Mouse (Mus musculus): ENCODE measurements around the gene Asap2.

Gene Asap2

DNA sequence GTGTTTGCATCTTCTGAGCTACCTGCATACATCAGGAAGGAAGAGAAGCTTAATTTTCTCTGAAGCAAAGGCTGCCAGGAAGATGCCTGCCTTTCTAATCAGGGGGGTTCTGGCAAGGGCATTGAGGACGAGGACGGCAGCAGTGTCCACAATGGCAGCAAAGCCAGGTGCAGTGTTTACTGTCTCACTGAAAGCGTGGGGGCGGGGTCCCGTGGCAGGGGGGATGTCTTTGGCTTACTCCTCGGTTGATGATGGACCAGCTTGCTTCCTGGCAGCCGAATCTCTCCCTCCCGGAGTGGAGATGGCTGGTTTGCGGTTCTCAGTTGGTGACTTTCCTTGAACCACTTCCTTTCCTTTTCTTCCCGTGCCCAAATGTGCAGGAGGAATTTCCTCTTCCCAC is 142.3 kb downstream of the Asap2 start:
- no peak for DNase-seq (ENCODE audit: extremely low spot score, low spot score)

DNA sequence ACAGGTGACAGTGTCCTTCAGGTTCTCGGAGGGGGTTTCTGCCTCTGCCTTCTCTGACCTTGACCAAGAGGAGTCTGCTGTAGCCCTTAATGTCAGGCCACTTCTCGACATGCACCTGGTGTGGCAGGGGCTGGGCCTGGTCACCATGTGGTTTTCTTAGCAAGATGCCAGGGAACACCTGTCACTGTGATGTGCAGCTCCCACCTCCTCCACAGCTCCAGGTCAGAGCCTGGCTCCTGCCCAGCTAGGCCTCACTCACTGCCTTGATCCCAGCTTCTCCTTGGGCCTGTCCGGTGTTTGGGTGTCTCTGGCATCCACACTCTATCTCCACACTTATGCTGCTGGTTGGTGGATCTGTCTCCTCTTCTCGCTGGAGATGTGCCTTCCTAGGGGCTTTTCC is 142.8 kb downstream of the Asap2 start:
- DNase-seq (ENCODE audit: extremely low spot score, low spot score), result no peak

DNA sequence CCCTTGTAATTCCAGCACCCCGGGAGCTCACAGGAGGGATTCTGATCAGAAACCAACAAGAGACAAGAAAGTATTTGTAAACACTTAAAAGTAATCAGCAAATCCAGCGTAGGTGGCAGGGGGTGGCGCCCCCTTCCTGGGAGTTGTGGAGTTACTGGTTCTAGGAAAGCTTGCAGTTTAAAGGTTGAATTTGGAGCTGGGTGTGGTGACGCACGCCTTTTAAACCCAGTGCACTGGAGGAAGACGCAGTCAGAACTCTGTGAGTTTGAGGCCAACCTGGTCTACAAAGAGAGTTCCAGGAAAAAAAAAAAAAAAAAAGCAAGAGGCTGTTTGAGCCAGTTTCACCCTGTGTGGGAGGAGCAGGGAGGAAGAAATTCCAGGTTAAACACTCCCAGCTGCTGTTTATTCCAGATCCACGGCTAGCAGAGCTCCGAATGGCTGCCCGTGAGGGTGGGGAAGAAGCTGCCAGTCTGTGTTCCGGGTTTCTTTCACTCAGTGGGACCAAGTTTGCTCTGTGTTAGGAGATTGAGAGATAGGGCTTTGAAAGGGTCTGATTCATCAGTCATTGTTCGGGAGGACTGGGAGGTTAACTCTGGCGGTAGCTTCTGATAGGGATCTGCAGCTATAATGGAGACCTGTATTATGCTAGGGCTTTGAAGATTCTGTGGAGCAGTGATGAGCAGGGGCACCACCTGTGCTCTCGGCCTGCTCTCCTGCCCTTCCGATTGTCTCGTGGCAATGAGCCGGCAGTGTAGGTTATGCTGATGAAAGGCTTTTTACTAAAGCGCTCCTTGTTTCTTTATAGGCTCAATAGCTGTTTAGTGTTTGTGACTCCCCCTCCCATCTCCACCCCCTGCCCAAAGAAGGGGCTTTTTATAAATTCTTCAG is 144.0 kb downstream of the Asap2 start:
- DNase-seq (ENCODE audit: extremely low spot score, low spot score), result no peak

DNA sequence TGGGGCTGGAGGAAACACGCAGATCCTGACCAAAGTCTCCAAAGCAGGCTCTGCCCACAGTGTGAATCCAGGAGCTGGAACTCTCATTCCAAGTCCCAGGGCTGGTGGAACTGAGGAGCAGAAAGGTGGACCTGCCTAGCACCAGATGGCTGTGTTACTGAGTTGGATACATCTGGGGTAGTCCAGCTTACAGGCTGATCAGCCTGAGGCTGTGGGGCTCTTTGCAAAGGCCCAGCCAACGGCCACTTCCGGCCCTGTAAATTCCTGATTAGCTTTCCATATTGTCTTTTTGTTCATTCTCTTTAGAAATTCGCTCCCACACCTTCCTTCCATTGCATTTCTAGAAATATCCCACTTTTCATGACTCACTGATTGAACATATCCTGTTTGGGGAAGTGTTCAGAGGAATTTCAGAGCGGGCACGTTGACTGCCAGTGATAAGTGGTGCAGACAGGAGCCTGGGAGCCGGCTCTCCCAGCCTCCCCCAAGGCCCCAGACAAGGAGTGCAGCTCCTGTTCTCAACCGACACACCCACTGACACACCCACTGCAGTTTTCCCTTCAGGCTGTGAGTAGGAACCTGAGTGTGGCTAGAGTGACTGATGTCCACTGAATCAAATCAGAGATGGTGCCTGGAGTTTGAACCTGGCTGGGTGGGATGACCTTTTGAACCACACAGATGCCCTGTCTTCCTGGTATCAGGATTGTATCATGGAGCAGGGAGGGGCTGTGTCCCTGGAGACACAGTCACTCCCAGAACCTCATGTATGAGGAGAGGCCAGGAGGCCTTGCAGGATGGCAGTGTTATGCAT is 145.6 kb downstream of the Asap2 start:
- DNase-seq (ENCODE audit: extremely low spot score, low spot score), result no peak

DNA sequence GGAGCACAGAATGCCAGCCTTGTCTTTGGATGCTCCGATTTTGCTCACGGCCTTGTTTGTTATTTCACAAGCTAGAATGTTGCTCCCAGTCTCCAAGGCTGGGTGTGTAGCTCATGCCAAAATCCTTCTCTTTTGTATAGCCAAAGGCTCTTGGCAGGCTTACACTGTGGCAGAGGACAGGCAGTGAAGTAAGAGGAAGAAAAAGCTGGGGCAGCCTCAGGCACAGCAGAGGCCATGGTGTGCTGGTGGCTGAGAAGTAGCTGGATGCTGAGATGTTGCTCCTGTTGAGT is 146.1 kb downstream of the Asap2 start:
- no peak for DNase-seq (ENCODE audit: extremely low spot score, low spot score)

DNA sequence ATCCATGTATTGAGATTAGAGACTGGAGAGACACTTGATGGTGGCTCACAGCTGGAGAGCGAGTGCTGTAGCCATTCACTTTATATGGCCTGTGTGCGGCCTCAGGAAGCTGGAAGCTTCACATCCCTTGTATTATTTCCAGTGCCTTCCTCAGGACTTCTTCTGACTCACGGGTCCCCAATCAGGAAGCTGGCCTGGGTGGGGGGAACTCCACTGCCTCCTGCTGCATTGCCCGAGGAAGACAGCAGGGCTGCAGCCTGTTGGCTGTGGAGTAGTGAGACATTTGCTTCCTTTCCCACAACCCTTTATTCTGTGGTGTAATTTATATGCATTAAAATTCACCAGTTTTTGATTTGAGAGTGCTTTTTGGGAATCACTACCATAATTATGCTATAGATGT is 149.3 kb downstream of the Asap2 start:
- DNase-seq (ENCODE audit: extremely low spot score, low spot score), result no peak

DNA sequence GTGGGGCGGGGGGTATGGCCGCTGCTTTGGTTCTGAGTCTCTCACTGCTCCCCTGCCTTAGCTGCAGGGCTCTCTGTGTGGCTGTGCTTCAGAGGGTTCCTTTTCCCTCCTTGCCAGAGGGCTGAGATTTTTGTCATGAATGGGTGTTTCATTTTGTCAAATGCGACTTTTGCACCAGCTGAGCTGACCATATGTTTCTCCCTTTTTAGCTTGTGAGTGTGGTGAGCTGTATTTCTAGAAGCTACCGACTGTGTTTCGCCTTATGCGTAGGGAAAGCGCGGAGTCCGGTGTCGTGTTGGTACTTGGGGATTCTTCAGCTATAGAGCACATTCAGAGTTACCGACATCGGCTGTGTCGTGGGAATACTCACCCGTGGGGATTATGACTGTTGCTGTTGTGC is 149.9 kb downstream of the Asap2 start:
- no peak for DNase-seq (ENCODE audit: extremely low spot score, low spot score)

DNA sequence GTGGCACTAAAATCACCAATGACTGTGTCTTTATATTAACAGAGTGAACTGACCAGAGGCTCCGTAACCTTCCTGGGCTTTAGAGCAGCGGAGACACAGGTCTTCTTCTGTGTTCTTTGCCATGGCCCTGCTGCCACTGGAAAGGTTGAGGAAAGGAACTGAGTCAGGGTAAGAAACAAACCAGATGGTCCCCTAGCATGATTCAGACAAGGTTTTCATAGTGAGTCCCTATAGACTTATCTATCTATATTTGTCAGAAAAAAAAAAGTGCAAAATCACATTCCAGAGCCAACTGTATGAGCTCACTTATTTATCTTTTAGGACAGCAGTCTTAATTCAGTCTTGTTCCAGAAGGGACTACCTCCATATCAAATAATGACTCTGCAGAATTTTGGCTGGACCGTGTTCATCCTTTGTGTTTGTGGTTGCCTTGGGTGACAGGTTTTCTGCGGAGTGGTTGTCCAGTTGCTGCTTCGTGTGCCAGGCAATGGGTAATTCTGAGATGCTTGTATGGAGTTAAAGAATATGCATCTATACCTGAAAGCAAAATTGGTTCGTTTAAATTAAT is 150.6 kb downstream of the Asap2 start:
- no peak for DNase-seq (ENCODE audit: extremely low spot score, low spot score)

DNA sequence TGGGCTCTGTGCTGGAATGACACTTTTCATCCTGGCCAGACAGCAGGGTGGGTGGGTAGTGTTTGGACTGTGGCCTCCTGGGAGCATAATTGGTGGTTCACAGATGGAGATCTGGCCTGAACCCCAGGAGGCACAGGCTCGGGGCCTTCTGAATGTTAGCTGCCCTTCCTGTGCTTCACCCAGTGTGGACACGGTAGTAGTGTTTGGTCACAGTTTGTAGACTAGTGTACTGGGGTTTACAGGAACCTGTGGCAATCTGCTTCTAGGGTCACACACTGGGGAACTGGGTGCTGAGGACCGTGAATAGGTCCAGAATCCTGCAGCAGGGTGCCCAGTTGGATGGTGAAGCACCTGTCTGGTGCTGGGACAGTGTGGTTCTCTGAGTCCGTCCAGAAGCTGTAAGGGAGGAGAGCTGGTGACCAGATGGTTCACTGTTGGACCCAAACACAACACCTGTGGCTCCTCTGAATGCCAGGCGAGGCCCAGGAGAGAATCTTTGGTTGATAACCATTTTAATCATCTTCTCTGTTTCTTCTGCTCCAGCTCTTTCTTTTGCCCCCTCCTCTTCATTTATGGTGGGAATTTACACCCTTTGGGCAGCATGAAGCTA is 151.5 kb downstream of the Asap2 start:
- no peak for DNase-seq (ENCODE audit: extremely low spot score, low spot score)

DNA sequence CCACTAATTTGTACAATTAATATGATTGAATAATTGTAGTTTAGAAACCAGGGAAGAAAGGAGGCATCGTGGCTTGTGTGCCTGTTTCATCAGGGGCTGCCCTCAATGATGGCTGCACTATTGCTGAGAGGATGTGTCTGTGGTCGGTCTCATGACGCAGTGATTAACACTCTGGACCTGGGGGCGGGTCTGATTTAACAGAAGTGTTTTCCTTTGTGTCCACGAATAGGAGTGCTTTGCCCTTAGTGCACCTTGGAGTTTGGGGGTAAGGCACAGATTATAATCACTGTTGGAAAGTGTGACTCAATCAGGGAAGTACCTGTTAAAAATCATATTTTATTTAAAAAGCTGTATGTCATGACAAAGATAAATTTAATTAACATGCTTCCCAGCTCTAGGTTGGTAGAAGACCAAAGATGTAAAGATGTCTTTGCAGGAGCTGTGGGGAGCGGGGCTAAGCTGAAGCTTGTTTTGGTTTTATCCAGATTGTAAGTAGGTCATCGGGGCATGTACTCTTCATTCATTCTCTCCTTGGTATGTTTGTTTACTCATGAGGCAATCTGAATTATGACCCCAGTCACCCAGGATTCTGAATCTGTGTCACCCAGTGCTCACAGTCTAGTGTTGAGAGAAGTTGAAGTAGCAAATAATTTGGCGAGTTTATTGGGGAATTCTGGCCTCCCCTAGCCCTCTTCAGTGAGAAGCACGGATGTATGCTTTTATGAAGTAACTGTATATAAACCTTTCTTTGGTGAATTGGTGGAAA is 152.4 kb downstream of the Asap2 start:
- no peak for DNase-seq (ENCODE audit: extremely low spot score, low spot score)

DNA sequence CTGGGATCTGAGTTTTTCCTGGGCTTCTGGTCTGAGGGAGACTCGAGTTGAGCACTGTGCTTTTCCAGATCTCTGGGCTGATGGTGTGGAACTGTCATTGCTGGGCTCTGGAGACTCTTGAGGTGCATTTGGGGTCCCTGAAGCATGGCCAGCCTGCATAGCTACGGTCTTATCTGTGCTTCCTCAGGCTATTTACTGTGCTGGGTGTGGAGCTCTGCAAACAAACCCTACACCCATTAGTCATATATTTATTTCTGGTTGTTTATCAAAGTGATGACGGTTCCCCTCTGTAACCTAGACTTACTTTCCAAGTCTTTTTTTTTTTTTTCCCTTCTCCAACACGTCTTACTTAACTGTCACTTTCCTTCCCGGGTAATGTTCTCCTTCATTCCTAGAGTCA is 154.3 kb downstream of the Asap2 start:
- no peak for DNase-seq (ENCODE audit: extremely low spot score, low spot score)

DNA sequence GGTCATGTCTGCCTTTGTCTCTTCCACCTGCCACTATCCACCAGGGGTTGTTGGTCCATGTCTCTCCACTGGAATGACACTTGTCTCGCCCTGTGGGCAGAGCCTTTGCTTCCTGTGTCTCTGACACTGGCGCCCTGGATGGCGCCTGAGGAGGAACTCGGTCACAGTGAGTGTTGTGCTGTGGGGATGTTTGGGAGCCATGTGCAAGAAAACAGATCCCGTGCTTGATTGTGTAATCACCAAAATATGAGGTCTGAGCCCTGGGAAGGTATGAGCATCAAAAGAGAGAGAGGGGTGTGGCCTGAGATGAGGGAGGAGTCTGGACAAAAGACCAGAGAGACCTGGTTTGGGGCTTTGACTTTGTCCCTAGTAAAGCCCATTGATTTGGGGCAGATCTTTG is 154.8 kb downstream of the Asap2 start:
- DNase-seq (ENCODE audit: extremely low spot score, low spot score), result no peak

DNA sequence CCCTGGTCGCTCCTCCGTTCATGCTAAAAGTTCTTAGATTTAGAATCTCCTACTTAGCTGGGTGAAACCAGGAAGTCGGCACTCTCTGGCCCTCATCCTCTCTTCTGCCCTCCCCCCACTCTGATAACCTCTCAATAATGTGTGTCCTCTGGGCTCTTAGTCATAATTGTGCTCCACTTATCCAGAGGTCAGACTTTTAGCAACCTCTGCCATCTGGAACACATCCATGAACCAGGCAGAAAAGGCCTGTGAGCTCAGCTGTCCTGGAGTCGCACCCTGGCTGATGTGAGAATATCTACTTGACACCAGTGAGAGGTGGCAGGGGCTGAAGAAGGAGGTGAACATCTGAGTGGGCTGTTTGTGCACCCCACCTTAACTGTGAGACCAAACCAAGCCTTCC is 156.6 kb downstream of the Asap2 start:
- no peak for DNase-seq (ENCODE audit: extremely low spot score, low spot score)

DNA sequence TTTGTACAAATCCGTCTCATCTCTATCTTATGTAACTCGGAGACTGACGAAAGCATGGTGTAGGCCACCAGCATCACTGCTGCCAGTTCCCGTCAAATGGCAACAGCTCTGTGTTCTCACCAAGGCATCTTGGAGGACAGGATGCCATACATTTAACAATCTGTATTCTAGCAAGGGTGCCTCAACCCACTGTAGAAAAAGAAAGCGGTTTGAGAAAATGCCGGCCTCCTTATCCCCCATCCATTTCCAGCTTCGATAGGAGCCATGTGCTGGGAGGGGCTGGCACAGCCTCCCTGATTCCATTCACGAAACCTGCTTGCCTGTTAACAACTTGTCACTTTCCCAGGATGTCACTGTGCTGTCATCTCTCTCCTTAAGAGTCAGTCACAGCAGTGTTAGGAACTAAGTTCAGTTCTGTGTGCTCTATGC is 163.0 kb downstream of the Asap2 start:
- DNase-seq (ENCODE audit: extremely low spot score, low spot score), result no peak

DNA sequence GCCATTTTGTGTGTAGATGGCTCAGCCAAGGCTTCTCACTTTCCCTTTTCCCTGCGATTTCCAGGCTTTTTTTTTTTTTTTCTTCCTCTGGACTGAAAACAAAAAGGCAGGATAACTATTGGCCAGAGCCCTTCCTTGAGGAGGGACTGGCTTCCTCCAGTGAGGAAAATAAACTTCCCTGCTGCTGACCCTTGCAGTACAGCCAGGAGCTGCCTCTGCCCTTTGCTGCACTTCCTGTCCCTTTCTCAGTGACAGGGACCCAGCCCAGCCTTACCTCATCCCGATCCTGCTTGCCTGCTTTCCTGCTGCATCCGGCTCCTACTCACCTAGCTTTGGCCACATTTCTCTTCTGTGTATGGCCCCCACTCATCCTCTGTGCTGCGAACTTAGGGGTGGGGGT is 164.8 kb downstream of the Asap2 start:
- no peak for DNase-seq (ENCODE audit: extremely low spot score, low spot score)

DNA sequence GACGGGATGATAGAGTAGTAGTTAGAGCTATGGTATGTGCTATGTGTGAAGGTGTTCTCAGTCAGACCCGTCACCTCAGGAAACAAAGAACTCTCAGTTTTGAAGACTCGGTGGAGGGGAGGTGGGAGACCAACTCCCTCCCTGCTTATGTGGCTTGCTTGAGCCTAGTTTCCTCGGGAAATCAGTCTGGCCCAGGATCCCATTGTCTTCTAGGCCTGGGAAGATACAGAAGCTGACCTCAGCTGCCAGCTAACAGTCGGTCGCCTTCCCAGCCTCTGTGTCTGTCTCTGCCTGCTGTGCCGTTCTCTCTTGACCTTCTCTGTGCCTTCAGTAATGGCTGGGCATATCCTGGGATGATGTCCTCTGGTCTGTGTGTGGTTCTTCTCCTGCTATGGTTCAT is 169.0 kb downstream of the Asap2 start:
- no peak for DNase-seq (ENCODE audit: extremely low spot score, low spot score)

DNA sequence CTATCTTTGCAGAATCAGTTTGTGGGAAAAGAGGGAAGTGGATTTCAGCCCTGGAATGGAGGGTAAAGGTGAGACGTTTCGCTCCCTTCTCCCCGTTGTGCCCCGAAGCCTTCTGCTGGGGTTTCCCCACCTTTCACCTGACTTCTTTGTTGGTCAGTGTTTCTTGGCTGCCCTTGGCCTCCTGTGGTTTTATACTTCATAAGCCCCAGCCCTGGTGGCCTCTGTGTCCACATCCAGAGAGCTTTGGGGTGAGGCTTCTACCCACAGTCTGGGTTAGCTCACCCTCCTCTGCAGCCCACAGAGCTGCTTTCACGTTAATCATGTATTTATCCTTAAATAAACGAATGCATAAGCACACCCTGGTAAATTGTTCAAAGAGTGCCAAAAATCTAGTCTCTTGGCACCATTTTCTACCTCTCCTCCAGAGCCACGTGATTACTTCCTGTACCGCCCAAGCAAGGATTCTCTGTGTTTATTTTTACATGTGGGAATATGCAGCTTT is 170.1 kb downstream of the Asap2 start:
- DNase-seq (ENCODE audit: extremely low spot score, low spot score), result no peak

DNA sequence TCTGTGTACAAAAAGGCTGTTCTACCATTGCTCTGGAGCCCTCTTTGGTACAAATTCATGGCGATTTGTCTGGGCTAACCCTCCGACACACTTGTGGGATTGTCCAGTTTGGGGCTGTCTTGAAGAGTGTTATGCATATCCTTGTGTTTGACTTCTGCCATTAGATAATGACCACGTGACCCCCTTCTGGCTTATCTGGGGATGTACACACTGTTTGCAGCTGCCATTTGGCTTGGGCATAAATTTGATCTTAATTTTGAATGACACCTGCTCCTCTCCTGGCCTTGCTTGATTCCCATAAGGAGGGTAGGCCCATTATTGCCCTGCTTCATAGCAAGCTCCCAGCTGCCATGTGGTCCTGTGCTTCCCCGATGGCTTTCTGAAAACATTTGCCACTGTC is 171.6 kb downstream of the Asap2 start:
- no peak for DNase-seq (ENCODE audit: extremely low spot score, low spot score)

DNA sequence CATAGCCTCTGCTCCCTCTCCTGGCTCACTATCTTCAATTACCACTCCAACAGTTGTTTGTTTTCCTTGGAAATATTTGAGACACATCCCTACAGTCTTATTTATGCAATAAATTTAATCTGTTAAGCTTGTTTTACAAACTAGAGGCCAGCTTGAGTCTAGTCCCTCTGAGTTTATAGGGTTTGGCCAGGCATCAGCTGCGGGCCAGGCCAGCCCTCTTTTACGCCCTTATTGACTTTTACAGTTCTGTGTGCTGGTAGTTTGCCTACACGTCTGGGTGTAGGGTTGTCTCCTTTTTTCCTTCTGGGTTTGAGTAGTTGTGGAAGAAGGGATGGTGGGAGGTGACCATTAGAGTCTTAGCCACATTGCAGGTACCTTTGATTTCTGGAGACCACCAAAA is 173.4 kb downstream of the Asap2 start:
- DNase-seq (ENCODE audit: extremely low spot score, low spot score), result no peak

DNA sequence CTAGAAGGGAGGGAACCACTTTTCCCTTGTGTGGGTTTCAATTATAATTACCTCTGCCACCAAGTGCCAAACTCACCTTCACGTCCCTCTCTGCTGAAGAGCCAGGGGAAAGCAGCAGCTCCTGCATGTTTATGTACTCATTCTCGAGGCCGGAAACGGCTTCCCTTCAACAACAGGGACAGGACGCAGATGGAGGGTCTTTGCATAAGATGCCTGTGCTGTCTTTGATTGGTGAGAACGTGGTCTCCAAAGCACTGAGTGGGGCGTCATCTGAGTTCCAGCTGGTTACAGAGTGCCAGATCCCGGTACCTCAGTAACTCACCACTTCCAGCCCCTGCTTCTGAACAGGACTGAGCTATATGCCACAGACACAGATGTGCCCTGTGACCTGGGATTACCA is 174.0 kb downstream of the Asap2 start:
- no peak for DNase-seq (ENCODE audit: extremely low spot score, low spot score)

DNA sequence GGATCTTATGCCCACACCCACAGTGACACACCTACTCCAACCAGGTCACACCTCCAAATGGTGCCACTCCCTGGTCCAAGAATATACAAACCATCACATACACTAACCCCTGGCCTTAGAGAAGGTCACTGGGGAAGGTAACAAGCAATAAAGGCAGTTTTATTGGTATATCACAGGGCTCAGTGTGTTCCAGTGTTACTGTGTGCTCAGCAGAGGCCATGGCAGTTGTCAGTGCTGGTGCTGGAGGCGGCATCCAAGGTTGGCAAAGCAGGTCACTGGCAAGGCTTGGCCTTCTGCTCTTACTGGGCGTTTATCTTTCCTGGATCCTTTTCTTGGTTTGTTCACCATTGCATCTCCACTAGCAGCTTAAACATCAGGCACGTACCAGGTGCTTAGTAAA is 174.9 kb downstream of the Asap2 start:
- DNase-seq (ENCODE audit: extremely low spot score, low spot score), result no peak

Data from neural tube, embryonic 10.5 days (tissue).